Mouse (Mus musculus): ENCODE measurements at regions not wholly inside any gene's neighbourhood (a gene's known extent, or its start where the extent isn't known, plus 50 kb on each side); places are given as distances from the start of the nearest gene placed in this dataset.

- no peak for TF ChIP-seq POLR2A (IDR thresholded peaks at IDR 0.05; ENCODE audit: extremely low read depth, insufficient read depth, low read length)
- TF ChIP-seq CTCF (IDR thresholded peaks at IDR 0.05; ENCODE audit: low read depth, low read length) = no peak
These were observed 143.5 kb upstream of the Negr1 start for GRCm38 (mm10) chr3:156418124-156418523.

All from liver, adult 2 months (tissue).